Mouse (Mus musculus): ENCODE results near the gene Cd300c2.
"Not testable (repeated sequence)": the region's sequence is repeated elsewhere in the genome, so short reads cannot be mapped to it uniquely, and the experiment has no call there.

Cd300c2 gene

GRCm38 (mm10) chr11:115001474-115002040 lies at the start of gene Cd300c2:
Cd300c2 (minus strand) TSS chr11:115001880.
- DNase-seq (ENCODE audit: extremely low spot score, low spot score) = no peak

GRCm38 (mm10) chr11:115049282-115049895 lies 47.7 kb upstream of the Cd300c2 start:
- no peak for DNase-seq (ENCODE audit: extremely low spot score, low spot score)

GRCm38 (mm10) chr11:115048259-115048658 lies 46.6 kb upstream of the Cd300c2 start, which contains the start of gene Cd300ld3:
Cd300ld3 (minus strand) TSS chr11:115048409.
- DNase-seq (ENCODE audit: extremely low spot score, low spot score) = no peak

GRCm38 (mm10) chr11:115037669-115038068 lies 36.0 kb upstream of the Cd300c2 start, which contains the start of gene Cd300ld5:
Cd300ld5 (minus strand) TSS chr11:115037769.
- DNase-seq (ENCODE audit: extremely low spot score, low spot score) = not testable (repeated sequence)

- not testable (repeated sequence) for DNase-seq (ENCODE audit: extremely low spot score, low spot score)
Measured at GRCm38 (mm10) chr11:115026912-115027311, 25.2 kb upstream of the Cd300c2 start, which contains the start of gene Cd300ld4. Cd300ld4 (minus strand) TSS chr11:115027012.

- DNase-seq (ENCODE audit: extremely low spot score, low spot score) = not testable (repeated sequence)
Measured at GRCm38 (mm10) chr11:115016093-115016492, 14.4 kb upstream of the Cd300c2 start, which contains the start of gene Cd300ld2. Cd300ld2 (minus strand) TSS chr11:115016193.

GRCm38 (mm10) chr11:115004070-115004469 lies 2.4 kb upstream of the Cd300c2 start:
- no peak for DNase-seq (ENCODE audit: extremely low spot score, low spot score)

- no peak for DNase-seq (ENCODE audit: extremely low spot score, low spot score)
Measured at GRCm38 (mm10) chr11:114989793-114990192, 11.9 kb downstream of the Cd300c2 start, which contains the start of gene Cd300ld. Cd300ld (minus strand) TSS chr11:114989922.

- DNase-seq (ENCODE audit: extremely low spot score, low spot score) = no peak
Measured at GRCm38 (mm10) chr11:114981866-114982265, 19.8 kb downstream of the Cd300c2 start.

- DNase-seq (ENCODE audit: extremely low spot score, low spot score) = no peak
Measured at GRCm38 (mm10) chr11:114972726-114973125, 29.0 kb downstream of the Cd300c2 start.

- DNase-seq (ENCODE audit: extremely low spot score, low spot score) = no peak
Measured at GRCm38 (mm10) chr11:114968752-114969207, 32.9 kb downstream of the Cd300c2 start, which contains the start of gene Cd300c. Cd300c (minus strand) TSS chr11:114969157.

- DNase-seq (ENCODE audit: extremely low spot score, low spot score) = no peak
Measured at GRCm38 (mm10) chr11:114965182-114965828, 36.4 kb downstream of the Cd300c2 start.

GRCm38 (mm10) chr11:114960369-114960768 lies 41.3 kb downstream of the Cd300c2 start:
- no peak for DNase-seq (ENCODE audit: extremely low spot score, low spot score)
